Mouse (Mus musculus): ENCODE data around the gene Zfp39. TPM values are rescaled to one million over a fixed set of nuclear protein-coding genes. Genes with fewer than 3 reads are reported as not detected.

Zfp39 gene
- total RNA-seq, 2 experiments from 2014 or later = 8.2 to 10.4 TPM

DNA sequence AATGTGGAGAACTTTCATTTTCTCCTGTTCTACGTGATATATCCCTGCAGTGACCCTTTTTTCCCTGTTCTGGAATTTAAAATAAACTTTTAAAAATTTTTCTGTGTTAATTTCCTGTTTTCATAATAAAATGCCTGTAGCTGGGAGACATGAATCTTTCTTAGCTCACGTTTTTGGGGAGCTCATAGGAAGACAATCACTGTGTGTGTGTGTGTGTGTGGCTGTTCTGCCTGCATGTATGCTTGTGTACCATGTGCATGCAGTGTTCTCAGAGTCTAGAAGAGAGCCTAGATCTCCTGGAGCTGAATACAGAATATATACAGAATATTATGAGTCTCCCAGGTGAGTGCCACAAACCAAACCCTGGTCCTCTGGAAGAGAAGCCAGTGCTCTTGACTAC is 23.0 kb upstream of the Zfp39 start:
- intact Hi-C loops (cut with DNase I) = no loop called here
- no peak for DNase-seq (ENCODE audit: low spot score in 2 of 2)

DNA sequence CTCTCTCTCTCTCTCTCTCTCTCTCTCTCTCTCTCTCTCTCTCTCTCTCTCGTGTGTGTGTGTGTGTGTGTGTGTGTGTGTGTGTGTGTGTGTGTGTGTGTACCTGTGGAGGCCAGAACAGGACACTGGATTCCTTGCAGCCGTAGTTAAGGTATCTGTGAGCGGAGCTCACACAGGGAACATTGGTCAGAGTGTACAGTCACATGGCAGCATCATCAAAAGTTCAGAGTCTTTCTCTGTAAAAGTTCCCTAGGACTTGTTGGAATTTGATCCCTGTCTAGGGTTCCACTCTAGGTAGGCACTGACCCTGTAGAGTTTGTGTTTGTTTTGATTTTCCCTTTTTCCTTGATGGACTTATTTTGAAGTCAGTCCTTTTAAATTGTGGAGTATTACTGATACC is 22.6 kb upstream of the Zfp39 start:
- DNase-seq (ENCODE audit: low spot score in 2 of 2) = no peak
- intact Hi-C loops (cut with DNase I) = no loop called here

- intact Hi-C loops (cut with DNase I) = no loop called here
- DNase-seq (ENCODE audit: low spot score in 2 of 2) = no peak
Measured at GRCm38 (mm10) chr11:58922420-58922819, 18.4 kb upstream of the Zfp39 start.

GRCm38 (mm10) chr11:58918759-58919158 is 14.7 kb upstream of the Zfp39 start:
- DNase-seq (ENCODE audit: low spot score in 2 of 2) = no peak
- intact Hi-C loops (cut with DNase I) = loop anchor here (5.0 kb wide), 1 partner anchor 379 kb away; no protein-coding TSS in a partner anchor

DNA sequence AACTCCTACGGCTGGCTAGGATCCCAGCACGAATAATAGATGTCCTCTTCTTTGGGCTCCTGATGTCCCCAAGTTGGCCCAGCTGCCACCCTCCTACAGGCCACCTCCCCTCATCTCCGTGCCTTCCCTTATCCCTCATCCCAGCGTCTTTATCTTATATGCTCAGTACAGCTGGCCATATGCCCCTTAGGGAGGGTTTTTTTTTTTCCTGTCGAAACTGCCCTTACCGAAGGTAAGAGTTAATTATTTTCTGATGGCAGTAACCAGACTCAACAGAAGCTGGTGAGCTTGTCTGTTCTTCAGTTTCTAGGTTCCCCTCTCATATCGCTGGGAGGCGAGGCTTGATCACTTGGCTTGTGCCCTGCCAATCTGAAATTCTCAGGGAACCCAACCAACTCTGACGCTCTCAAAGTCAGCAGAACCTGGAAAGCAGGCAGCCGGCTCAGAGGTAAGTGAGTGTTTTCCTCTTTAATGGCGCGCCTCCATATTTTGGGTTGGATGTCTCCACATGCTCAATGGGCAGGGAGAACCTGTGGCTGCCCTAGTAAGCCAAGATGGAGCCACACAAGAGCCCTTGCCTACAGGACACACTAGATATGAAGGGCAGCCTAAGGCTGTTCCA is 13.8 kb upstream of the Zfp39 start, which contains the start of gene Btnl10:
Gene Btnl10, plus strand, starts transcription at position 164 of the 622 bp plus-strand sequence.
- DNase-seq (ENCODE audit: low spot score in 2 of 2) = no peak
- intact Hi-C loops (cut with DNase I) = loop anchor here (5.0 kb wide), 1 partner anchor 379 kb away; no protein-coding TSS in a partner anchor

DNA sequence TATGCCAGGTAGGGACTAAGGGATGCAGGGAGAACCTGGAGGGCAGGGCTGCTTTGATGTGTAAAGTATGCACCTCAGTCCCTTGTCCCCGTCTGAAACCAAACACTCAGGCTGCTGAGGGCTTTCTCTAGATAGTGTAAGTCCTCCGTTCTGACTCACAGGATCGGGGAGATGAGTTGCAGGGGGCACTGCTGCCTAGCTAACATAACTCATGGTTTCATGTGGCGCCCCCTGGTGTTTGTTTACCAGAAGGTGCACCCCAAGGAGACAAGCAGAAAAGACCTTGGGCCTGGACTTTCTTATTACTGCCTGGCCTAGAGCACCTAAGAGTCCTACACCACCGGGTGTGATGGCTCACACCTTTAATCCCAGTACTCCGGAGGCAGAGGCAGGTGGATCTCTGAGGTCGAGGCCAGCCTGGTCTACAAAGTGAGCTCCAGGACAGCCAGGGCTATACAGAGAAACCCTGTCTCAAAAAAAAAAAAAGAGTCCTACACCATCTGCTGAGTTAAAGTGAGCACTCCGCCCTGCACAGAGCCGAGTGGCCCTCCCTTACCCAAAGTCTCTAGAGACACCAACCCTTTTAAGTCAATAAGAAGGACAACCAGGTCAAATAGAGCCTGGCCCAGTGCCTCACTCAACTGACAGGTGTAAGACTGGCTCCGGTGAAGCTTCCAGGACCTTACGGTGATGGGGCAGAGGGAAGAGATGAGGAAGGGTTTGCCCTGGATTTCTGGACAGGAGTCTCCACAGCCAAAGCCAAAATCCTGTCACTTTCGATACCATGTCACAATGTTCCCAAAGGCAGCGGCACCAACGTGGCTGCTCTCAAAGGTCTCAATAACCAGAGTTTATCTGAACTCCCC is 13.1 kb upstream of the Zfp39 start:
- DNase-seq (ENCODE audit: low spot score in 2 of 2) = no peak
- intact Hi-C loops (cut with DNase I) = loop anchor here (5.0 kb wide), 1 partner anchor 380 kb away; no protein-coding TSS in a partner anchor

- DNase-seq (ENCODE audit: low spot score in 2 of 2) = no peak
- intact Hi-C loops (cut with DNase I) = loop anchor here (5.0 kb wide), 1 partner anchor 383 kb away; no protein-coding TSS in a partner anchor
Measured at GRCm38 (mm10) chr11:58914461-58915028, 10.5 kb upstream of the Zfp39 start.

DNA sequence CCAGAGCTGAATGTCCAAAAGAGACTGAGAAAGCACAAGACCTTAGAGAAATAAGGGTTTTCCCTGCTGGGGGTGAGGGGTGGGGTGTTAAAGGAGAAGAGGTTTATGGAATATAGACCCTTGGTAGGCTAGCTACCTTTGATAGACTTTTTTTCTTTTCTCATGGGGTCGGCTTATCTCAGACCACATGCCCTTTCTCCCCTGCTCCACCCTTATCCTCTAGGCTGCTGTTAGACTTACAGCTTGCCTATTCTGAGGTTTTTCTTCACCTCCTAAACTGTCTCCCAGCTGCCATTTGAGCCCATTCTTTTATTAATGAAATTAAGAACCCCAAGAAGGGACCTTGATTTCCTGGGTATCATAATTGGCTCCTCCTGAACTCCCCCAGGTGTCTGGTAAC is 9.8 kb upstream of the Zfp39 start:
- intact Hi-C loops (cut with DNase I) = no loop called here
- no peak for DNase-seq (ENCODE audit: low spot score in 2 of 2)

DNA sequence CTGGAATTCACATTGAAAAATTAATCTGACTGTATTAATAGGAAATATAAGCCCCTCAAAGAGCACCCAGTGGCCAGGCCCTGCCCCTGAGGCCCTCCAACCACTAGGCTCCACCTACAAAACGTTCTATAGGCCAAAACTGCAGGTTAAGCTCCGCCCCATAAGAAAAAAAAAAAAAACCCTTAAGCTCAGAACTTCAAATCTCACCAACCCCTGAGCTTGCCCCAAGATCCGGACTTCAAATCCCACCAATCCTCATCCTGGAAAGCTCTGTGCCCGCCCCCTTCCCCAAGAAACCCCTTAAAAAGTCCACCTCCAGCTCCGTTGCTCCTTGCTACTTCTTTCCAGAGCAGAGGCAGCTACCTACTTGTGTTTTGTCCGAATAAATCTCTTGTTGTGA is 813 bp upstream of the Zfp39 start:
- intact Hi-C loops (cut with DNase I) = no loop called here
- no peak for DNase-seq (ENCODE audit: low spot score in 2 of 2)

DNA sequence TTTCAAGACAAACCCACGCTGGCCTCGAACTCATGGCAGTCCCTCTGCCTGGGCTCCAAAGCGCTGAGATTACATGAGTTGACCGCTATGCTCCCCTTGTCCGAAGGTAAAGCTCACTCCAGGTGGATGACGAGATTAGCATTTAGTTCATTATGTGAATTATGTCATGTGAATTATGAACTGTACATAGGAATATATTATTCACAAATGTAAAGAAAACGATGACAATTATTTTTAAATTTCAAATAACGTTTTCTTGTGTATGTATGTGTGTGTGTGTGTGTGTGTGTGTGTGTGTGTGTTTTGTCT is 339 bp upstream of the Zfp39 start:
- intact Hi-C loops (cut with DNase I) = no loop called here
- DNase-seq (ENCODE audit: low spot score in 2 of 2) = no peak

GRCm38 (mm10) chr11:58901080-58901479 is 2.9 kb downstream of the Zfp39 start:
- intact Hi-C loops (cut with DNase I) = no loop called here
- no peak for DNase-seq (ENCODE audit: low spot score in 2 of 2)

DNA sequence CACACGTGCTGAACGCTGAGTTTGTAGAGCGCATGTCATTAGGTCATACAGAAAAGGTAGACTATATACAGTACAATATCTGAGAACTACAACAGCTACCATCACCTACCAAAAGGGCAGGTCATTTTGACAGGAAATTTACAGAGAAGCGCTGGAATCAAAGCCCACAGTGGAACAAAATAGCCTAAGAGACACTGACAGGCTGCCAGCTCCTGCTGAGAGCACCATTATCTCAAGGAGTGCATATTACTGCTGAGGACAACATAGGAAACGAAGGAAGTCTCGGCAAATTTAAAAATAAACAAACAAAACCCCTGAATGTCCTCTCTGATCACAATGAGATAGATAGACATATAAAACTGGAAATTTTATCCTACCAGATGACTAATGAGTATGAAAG is 6.5 kb downstream of the Zfp39 start:
- DNase-seq (ENCODE audit: low spot score in 2 of 2) = no peak
- intact Hi-C loops (cut with DNase I) = no loop called here

DNA sequence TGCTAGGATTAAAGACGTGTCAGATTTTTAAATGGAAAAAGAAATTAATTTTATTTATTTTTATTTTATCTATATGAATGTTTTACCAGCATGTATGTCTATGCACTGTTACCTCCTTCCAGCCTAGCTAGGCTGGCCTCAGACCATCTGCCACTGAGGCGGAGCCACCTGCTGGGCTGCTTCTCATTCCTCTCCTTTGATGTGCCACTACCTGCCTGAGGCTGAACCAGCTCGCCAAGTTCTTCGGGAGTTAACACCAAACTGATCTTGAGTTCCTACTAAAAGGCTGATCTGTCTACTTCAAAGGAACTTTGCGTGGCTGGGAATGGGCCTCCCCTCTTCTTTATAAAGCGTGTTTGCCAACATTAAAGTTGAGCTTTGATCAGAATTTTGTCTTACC is 9.6 kb downstream of the Zfp39 start:
- intact Hi-C loops (cut with DNase I) = no loop called here
- DNase-seq (ENCODE audit: low spot score in 2 of 2) = no peak

GRCm38 (mm10) chr11:58890511-58890910 is 13.5 kb downstream of the Zfp39 start:
- intact Hi-C loops (cut with DNase I) = no loop called here
- DNase-seq (ENCODE audit: low spot score in 2 of 2) = no peak

DNA sequence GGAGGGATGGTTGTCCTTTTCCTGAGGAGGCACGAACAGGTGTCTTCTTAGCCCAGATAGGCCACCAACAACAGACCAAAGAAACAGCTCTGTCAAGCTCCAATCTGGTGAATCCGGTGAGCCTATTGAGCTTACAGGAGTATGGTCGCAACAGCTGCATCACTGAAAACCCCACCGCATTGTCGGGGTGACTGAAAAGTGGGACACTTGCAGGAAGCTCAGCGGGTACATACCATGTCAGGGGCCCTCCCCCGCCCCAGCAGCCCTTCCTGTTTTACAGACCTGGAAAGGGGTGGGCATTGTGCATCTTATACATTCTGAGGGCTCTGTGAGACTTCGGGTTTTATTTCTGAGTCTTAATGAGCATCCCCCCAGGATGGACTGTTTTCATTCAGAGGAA is 20.3 kb downstream of the Zfp39 start:
- intact Hi-C loops (cut with DNase I) = no loop called here
- no peak for DNase-seq (ENCODE audit: low spot score in 2 of 2)

DNA sequence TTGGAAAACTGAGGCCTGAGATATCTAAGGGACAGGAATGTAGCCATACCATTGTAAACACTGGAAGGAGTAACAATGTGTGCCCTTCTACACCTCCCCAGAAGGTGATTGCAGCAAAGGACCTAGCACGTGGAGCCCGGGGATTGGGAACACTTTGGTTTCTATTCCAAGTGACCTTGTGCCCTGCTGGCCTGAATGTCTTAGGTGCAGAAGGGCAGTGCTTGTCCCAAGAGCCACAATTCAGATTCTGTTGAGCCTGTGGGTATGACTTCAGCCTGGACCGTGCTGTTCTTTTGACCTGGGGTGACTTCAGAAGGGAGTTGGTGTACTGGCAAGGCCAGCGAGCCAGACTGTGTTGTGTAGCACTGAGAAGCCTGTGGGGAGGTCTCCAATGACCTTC is 33.1 kb downstream of the Zfp39 start:
- DNase-seq (ENCODE audit: low spot score in 2 of 2) = no peak
- intact Hi-C loops (cut with DNase I) = no loop called here

- no peak for DNase-seq (ENCODE audit: low spot score in 2 of 2)
- intact Hi-C loops (cut with DNase I) = no loop called here
Measured at GRCm38 (mm10) chr11:58867954-58868330, 36.1 kb downstream of the Zfp39 start.

GRCm38 (mm10) chr11:58867039-58867953 is 36.7 kb downstream of the Zfp39 start, which contains the start of gene 2810021J22Rik:
TSS of gene 2810021J22Rik (plus strand) at chr11:58867216.
- peak; percentile 81 to 82 for DNase-seq (ENCODE audit: low spot score in 2 of 2)
- intact Hi-C loops (cut with DNase I) = no loop called here

- intact Hi-C loops (cut with DNase I) = no loop called here
- no peak for DNase-seq (ENCODE audit: low spot score in 2 of 2)
Measured at GRCm38 (mm10) chr11:58860744-58861143, 43.3 kb downstream of the Zfp39 start.

DNA sequence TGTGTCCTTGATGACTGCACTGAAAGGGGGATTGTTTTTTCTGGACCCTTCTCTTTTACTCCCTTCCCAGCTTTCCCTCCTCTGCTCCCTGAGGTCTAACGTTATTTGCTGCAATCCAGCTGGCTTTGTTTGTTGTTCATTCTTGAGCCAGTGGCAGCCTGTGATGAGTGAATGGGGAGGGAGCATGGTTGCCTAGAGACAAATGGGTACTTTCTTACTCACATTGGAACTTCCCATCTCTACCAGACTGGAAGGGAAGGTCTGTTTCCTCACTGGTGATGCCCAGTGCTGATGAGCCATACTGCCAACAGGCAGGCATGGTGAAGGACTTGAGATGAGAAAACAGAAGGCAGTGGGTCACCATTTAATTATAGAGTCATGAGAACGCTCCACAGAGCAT is 54.3 kb downstream of the Zfp39 start:
- intact Hi-C loops (cut with DNase I) = no loop called here
- no peak for DNase-seq (ENCODE audit: low spot score in 2 of 2)
